Mouse (Mus musculus): Measurements from ENCODE around the gene Hsd17b2. TPM values are rescaled to one million over a fixed set of nuclear protein-coding genes. Genes with fewer than 3 reads are reported as not detected.

Gene Hsd17b2
- total RNA-seq (2021) = not detected
- long read RNA-seq, experiment 1 = 0 reads
- long read RNA-seq, experiment 2 = 0 reads

DNA sequence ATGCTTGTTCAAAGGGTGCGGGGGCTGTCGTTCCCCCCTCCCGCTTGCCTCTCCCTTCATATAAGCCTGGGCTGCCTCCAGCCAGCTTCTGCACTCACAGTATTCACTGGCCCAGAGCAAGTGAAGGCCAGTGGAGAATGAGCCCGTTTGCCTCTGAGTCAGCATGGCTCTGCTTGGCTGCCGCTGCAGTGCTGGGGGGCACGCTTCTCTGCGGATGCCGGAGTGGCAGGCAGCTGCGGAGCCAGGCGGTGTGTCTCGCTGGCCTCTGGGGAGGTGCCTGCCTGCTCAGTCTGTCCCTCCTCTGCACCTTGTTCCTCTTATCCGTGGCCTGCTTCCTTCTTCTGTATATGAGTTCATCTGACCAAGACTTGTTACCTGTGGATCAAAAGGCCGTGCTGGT, at the start of gene Hsd17b2:
Gene Hsd17b2 (plus strand): TSS at position 46 of the 400 bp plus-strand sequence.
- no peak for DNase-seq (ENCODE audit: low spot score in 2 of 2)

DNA sequence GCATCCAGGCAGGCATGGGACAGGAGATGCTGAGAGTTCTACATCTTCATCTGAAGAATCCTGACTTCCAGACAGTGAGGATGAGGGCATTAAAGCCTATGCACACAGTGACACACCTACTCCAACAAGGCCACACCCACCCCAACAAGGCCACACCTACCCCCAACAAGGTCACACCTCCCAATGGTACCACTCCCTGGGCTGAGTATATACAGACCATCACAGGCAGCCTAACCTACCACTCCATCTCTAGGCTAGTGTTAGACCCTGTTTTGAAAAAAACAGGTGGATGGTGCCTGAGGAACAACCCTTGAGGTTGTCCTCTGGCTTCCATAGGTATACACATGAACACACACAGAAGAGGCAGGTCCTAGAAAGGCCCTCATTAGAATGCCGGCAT, 49.4 kb upstream of the Hsd17b2 start:
- no peak for DNase-seq (ENCODE audit: low spot score in 2 of 2)

DNA sequence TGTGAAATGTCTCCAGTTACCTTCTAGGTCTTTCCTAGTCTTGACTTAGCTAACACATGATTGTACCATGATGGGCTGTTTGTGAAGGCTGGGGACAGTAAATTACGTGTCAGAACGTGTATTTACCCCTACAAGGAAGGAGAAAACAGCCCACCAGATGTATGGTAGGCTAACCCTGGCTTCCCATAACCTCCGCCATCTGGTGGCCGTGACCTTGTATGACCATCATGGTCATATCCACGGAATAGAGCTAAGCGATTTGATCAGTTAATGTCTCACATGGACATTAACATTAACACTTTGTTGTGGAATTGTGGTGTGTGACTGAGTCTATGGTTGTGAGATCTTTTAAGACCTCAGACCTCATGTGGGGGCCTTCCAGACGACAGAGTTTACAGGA, 42.7 kb upstream of the Hsd17b2 start:
- DNase-seq (ENCODE audit: low spot score in 2 of 2) = no peak

- DNase-seq (ENCODE audit: low spot score in 2 of 2) = peak; percentile 9 to 28
Observed at GRCm38 (mm10) chr8:117660358-117661031, 41.2 kb upstream of the Hsd17b2 start.

- no peak for DNase-seq (ENCODE audit: low spot score in 2 of 2)
Observed at GRCm38 (mm10) chr8:117667349-117668124, 34.2 kb upstream of the Hsd17b2 start.

DNA sequence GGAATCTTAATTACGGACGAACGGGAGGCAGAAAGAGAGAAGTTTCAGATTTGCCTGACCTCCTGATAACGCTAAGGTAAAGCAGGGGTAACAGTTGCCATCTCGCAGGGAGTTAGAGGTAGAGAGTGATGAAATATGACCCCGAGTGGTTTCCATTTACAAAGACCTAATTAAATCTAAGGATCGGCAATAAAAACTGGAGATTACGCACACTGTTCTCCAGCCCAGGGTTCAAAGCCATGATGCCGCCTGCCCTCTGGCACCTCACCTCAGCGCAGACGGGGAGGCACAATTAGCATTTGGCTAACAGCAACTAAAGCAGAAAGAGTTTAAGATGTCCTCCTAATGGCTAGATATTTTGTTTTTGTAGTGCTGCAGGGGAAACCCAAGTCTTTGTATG, 31.2 kb upstream of the Hsd17b2 start:
- DNase-seq (ENCODE audit: low spot score in 2 of 2) = no peak

DNA sequence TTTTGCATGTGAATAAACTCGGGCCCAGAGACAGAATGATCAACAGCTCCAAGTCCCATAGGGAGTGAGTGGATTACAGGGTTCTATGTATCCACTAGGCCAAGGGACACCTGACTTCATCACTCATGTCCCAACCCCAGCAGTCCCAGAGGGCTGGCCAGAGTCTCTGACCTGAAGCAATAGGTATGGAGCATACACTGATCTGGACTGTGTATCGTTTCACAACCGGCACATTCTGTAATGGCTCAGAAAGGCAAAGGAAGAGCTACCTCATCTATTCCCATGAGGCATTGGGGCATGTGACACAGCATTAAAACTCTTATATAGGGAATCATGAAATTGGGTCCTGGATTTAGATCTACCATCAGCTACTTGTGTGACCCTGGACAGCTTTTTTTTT, 29.1 kb upstream of the Hsd17b2 start:
- DNase-seq (ENCODE audit: low spot score in 2 of 2) = no peak

GRCm38 (mm10) chr8:117673430-117673830, 28.3 kb upstream of the Hsd17b2 start, which contains the start of gene Sdr42e1:
Gene Sdr42e1 (minus strand): TSS chr8:117673689.
- peak; percentile 36 to 45 for DNase-seq (ENCODE audit: low spot score in 2 of 2)

GRCm38 (mm10) chr8:117675171-117675570, 26.5 kb upstream of the Hsd17b2 start:
- DNase-seq (ENCODE audit: low spot score in 2 of 2) = no peak

DNA sequence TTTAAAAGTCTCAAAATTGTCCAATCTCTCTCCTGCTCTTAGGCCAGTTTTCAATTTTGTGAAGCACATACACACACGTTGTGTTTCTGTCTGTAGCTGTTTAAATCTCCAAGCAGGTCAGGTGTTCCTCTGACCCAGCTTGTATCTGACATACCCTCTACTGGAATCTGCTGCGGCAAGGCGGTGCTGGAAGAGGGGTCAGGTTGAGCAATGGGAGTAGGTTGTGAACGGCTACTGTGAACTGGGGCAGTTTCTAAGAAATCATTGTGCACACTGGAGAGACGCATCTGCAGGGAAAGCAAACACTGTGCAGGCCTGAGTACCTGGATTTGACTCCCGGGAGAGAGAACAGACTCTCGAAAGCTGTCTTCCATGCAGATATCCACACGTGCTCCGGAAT, 25.2 kb upstream of the Hsd17b2 start:
- DNase-seq (ENCODE audit: low spot score in 2 of 2) = no peak

DNA sequence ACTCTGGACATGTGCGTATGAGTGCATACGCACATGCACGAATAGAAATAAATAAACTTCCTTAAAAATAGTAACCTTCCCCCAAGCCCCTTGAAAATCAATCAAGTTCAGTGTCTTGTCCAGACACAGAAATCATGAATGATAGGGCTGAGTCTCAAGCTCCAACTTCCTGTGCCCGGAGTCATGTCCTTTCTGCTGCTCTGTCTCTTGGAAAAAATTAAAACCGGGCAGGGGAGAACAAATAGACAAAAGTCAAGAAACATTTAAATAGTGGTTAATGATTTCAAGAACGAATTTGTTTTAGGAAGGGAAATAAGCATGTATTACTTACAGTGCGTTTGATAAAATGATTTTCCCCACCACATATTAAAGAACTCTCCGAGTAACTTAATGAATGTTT, 24.7 kb upstream of the Hsd17b2 start:
- DNase-seq (ENCODE audit: low spot score in 2 of 2) = no peak

DNA sequence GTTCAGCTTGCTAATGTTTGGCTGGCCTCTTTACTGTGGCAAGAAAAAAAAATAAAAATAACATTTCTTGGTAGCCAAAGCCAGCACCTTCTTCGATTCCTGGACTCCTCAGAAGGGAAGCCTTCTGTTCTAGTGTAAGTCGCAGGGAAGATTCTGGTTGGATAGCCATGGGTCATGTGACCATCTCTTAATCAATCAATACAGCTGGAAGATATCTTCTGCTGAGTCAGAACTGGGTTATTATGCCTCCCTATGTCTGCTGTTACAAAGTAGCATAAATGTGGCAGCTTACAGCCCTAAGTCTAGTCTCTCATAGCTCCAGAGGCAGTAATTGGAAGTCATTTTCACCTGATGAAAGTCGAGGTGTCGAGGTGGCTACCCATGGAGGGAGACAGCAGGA, 23.1 kb upstream of the Hsd17b2 start:
- DNase-seq (ENCODE audit: low spot score in 2 of 2) = no peak

- no peak for DNase-seq (ENCODE audit: low spot score in 2 of 2)
Observed at GRCm38 (mm10) chr8:117683925-117684472, 17.7 kb upstream of the Hsd17b2 start.

DNA sequence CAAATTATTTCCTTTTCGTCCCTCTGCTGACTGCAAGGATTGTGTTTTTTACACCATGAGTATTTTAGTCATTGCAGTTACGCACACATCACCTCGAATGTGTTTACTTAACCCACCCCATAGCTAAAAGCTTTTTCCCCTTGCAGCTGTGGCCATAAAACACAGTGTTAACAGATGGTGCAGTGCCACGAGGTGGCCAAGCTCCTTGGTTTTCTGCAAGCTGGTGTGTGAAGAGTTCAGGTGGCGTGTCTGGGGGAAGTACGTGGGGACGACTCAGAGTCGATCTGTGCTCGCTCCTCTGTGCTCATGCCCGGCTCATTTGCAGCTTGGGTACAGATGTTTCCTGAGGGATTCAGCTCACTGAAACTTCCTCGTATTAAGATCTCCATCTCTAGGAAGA, 17.2 kb upstream of the Hsd17b2 start:
- DNase-seq (ENCODE audit: low spot score in 2 of 2) = no peak

DNA sequence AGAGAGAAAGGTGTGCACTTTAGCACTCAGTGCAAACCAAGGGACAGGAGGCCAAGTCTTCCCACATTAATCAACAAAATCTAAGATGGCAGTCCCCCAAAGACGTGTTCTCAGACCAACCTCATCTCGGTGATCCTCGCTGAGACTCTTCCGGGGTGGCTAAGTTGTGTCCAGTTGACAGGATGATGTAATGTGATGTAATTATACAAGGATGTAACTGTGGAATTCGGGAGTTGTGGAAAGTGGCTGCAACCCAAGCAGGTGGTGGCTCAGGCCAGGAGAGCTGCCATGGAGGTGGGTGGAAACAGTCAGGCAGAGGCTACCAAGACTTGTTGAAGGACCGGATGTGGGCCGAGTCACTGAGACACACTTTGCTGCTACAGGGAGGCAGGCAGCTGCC, 13.8 kb upstream of the Hsd17b2 start:
- no peak for DNase-seq (ENCODE audit: low spot score in 2 of 2)

DNA sequence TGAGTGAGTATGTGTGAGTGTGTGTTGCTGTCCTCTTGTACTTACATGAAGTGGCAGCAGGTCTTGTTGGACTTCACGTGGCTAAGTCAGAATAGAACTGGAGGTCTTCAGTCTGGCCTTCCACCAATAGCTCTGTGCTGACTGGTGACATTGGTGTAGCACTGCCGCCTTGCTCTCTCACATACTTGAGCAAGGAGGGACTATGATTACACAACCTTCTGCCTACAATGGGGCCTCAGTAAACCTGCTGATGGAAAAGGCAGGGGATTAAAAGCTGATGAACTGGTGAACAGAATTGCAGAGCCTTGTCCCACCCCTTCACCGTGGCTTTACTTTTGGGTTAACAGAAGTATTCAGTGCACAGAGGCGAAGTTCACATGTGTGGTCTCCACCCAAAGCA, 9.6 kb upstream of the Hsd17b2 start:
- DNase-seq (ENCODE audit: low spot score in 2 of 2) = no peak

DNA sequence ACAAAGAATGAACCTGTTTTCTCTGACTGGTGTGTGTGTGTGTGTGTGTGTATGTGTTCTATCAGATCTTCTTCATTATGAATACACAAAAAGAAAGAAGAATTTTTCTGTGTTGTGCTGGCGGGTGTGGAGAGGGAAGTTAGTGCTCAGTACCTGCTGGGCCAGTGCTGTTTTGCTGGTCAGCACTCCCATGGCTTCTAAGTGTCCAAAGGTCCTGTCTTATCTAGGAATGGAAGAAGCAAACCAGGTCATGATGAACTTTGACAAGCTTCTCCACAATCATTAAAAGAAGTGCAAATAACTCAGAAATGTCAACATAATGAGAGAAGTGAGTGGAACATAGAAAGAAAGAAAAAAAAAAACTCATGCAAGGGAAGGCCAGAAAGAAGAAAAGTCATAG, 6.1 kb upstream of the Hsd17b2 start:
- DNase-seq (ENCODE audit: low spot score in 2 of 2) = no peak

GRCm38 (mm10) chr8:117697248-117697647, 4.5 kb upstream of the Hsd17b2 start:
- peak; percentile 5 to 16 for DNase-seq (ENCODE audit: low spot score in 2 of 2)

- DNase-seq (ENCODE audit: low spot score in 2 of 2) = no peak
Observed at GRCm38 (mm10) chr8:117700699-117701098, 1.0 kb upstream of the Hsd17b2 start.

GRCm38 (mm10) chr8:117701246-117701645, 458 bp upstream of the Hsd17b2 start:
- DNase-seq (ENCODE audit: low spot score in 2 of 2) = no peak

DNA sequence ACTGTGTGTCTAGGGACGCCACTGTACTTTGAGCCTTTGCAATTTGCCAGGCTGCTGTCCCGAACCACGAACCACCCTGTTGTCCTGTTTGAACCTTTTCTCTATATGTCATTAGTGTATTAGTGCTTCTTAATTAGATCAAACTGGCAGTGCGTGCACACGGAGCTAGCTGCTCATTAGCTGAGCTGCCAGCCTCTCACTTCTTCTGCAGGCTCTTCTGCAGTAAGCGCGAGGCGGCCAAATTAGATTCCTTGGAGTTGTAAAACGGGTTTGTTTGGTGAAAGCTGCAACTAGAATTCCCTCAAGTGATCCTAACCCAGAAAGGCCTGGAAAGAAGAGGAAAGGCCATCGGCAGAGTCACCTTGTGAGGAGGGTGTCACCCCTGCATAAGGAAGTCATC, 997 bp downstream of the Hsd17b2 start:
- peak in 1 of 2 experiments; percentile 2 for DNase-seq (ENCODE audit: low spot score in 2 of 2)

DNA sequence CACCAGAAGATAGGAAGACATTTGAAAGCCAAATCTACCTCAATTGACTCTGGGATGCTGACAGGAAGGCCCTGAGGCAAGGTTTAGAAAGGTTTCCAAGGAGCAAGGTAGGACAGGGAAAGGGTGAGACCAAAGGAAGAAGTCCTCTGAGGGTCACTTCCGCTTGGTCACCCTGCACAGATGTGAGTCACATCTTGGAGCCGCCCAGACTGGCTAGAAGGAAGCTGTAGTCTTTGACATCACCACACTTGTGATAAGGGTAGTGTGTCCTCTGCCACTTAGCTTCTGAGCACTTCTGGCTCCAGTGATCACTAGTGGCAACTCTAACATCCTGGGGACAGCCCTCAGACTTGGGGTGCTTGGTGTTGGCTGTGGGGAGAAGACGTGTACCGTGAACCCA, 4.4 kb downstream of the Hsd17b2 start:
- no peak for DNase-seq (ENCODE audit: low spot score in 2 of 2)
